Mouse (Mus musculus) inflammation-experienced regulatory T-cells (primary cell): ENCODE measurements around the gene Chaf1a. TPM values are rescaled to one million over a fixed set of nuclear protein-coding genes. Genes with fewer than 3 reads are reported as not detected.

Experiments
- polyA plus RNA-seq, 2 experiments: library from polyadenylated mRNA; unstranded; fragments of 100-300 nt; shearing (Covaris generic); gene quantifications; one replicate each; pipeline ENCODE4 v1.2.1; 2017

Gene Chaf1a
- 1 to 10 TPM; 2.9 to 3.2 TPM for polyA plus RNA-seq

DNA sequence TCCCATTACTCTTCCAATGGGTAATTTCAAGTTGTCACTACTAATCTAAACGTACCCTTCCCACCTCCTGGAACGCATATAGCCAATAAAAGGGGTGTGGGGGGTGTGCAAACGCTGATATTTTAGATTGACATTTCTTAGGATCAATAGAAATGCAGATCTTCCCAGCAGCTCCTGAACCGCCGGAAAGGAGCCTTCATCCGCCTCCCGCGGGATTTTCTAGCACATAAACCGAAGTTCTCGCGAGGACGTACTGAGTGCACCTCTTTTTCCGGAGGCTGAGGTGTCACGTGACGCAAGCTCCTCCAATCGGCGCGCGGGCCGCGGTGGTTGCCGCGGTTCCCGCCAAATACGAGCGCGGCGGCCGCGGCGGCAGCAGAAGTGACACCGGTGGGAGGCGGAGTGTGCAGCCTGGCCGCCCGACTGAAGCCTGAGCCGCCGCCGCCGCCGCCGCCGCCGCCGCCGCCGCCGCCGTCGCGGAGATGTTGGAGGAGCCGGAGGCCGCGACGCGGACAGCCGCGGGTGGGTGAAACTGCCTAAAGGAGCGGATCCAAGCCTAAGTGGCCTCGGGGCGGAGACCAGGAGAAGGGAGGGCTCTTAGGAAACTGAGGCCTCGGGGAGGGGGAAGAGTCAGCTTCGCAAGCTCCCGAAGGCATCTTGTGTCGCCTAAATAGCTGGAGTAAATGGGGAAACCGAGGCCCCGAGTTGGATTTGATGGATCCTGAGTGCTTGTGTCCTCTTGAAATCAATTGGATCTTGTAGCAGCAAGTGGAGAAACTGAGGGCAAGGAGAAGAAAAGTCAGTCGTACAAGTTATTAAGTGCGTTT, at the start of gene Chaf1a:
Gene Chaf1a, plus strand, starts transcription at position 410 of the 827 bp plus-strand sequence.

DNA sequence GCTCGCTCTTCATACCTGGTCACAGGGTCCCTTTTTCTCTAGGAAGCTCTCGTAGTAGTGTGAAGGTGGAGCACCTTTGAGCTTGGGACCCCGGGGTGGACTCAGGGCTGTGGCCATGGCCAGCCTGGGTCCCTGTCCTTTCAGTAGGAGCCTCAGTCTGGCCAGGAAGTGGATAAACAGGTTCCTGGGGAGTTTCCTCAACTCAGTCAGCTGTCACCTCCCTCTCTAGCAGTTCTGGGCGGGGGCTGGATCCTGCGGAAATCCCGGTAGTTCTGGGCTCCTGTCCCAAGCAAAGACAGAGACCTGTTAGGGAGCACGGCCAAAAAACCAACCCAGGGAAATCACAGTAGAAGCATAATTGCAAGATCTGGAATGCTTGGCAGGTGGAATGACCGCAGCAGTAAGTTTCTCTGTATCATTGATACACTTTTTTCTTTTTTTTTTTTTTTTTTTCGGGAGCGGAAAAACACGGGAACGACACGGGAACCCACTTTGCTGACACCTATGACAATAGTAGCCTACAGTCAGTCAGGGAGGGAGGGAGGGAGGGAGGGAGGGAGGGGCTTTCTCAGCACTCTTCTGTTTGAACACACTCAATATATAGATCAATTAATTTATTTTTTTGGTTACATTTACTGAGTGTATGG, 34.7 kb upstream of the Chaf1a start, which contains the start of the genes Stap2 and Mpnd:
Gene Stap2, minus strand, starts transcription at position 170 of the 647 bp plus-strand sequence.
Gene Mpnd, plus strand, starts transcription at position 297 of the 647 bp plus-strand sequence.

DNA sequence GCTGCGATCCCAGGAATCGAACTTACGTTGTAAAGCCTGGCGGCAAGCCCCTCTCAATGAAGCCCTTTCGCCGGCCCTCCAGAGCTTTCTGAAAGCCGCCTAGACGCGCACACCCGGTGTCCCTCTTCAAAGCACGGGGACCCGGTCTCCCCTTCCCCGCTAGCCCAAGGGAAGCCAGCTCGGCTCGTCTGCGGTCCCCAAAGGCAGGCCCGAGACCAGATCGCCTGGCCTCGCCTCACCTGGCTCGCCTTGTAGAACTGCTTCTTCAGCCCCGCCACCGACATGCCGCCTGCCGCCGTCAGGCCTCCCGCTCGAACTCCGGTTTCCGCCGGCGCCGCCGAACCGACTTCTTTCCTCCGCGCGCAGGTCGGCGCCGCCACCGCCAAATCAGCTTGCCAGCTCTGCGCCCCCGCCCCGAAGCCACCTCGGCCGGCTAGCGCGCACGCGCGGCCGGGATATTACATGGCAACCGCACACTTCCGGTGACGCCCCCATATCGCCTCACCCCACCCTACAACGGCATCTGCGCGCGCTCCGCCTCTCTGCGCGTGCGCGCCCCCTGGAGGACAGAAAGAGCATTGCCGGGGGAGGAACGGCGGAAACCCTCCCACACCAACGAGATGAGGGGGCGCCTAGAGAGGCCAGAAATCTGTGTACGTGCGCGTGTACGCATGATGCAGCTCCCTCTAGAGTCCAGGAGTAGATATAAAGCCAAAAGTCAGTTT, 3.9 kb upstream of the Chaf1a start, which contains the start of gene Sh3gl1:
Gene Sh3gl1, minus strand, starts transcription at position 460 of the 725 bp plus-strand sequence.

DNA sequence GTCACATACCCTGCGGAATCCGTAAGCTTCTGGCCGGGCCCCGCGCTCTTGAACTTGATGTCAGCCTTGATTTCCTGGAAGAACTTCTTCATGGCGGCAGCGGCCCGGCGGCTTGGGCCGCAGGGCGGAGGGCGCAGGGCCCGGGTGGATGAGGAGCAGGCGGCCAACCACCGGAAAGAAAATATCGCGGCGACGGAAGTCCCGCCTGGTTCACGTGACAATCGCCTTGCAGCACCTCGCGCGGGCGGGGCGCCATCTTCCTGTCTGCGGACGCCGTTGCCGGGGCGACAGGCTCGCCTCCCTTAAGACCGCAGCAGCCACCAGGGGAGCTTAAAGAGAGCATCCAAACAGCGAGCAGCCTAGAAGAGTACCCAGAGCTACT, 34.6 kb downstream of the Chaf1a start, which contains the start of gene Ubxn6:
Gene Ubxn6, minus strand, starts transcription at position 202 of the 382 bp plus-strand sequence.

DNA sequence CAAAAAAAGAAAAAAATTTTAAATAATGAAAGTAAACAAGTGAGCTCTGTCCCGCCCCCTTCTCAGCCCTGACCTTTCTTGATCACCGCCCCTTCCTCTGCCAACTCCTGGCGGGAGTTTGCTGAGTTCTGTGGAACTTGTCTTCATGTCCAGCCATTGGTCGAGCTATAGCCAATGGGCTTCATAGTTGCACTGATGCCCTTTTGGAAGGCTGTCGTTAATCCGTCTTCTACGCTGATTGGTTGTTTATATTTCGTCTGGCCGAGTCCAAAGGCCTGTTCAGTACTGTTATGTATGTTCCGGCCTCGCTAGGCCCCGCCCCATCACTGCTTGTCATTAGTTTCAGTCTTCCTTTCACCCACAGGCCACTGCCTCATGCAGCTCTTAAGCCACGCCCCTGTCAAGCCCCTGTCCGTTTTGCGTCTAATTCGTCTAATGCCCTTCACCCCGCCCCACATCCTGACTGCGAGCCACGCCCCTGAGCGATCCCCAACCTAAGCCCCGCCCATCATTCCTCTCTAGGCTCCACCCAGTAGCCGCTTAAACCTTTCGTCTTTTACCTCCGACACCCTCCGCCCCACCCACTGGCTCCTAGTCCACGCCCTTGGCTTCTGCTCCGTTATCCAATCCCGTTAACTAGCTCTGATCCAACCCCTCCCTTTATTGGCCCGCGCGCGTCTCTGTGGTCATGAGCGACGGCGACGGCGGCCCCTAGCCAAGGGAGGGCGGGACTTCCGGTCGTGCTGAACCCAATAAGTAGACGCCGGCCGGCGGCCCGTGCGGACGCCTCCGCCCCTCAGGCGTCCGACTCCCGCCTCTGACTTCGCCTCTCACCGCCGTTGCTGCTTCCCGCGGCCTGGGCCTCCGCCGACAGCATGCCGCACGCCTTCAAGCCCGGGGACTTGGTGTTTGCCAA, 38.9 kb downstream of the Chaf1a start, which contains the start of gene Hdgfl2:
Gene Hdgfl2, plus strand, starts transcription at position 755 of the 916 bp plus-strand sequence.

DNA sequence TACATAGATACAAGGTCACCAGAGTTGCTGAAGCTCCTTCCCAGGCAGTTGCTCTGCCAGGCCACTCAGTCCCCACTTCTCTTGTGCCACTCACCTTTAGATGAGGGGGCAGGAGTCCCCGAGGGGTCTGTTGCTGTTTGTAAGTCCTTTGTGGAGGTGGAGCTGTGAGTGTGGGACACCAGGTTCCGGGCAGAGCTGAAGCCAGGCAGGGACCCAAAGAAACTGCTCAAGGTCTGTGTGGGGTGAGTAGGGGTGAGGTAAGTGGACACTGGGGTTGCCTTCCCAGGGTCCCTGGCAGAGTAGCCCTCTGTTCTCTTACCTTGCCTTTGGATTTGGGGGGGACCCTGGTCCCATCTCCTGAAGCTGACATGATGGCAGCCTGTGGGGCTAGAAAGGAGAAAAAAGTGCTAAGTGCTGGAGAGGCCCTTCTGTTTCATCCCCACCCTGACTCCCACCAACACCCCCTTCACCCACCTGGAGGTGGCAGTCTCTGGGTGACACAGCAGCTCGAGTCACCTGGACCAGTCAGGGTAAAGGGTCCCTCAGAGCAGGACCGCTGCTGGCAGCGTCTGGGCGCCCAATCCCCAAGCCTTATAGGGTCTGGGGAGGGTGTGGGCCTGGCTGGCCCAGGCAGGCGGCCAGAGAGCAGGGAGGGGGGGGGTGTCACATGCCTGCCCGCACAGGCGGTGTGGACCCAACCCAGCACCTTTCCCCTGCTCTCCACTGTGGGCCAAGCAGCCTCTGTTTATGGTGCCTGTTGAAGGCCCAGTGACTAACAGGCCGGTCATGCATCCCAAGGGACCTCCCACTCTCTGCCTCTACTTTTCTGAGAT, 69.2 kb downstream of the Chaf1a start, which contains the start of gene Plin4:
Gene Plin4, minus strand, starts transcription at position 585 of the 833 bp plus-strand sequence.

DNA sequence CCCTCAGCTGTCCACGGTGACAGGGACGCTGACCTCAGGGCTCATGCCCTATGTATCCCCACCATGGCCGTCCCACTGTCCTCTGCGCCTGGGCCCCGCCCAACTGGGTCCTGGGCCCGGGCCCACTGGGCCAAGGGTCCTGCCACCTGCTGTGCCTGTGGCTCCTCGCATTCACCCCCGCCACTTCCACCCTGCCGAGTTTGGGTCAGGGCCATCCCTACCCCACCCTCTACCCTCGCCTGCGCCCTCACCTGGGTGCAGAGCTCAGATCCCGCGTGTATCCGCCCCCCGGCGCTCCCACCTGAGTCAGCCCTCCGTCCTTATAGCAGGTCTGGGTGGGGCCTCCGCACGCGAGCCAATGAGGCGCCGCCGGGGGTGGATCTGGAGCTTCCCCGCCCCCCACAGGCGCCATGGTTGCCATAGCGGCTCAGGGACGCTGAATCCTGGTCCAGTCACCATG, 77.0 kb downstream of the Chaf1a start, which contains the start of gene Plin5:
Gene Plin5, minus strand, starts transcription at position 346 of the 460 bp plus-strand sequence.

DNA sequence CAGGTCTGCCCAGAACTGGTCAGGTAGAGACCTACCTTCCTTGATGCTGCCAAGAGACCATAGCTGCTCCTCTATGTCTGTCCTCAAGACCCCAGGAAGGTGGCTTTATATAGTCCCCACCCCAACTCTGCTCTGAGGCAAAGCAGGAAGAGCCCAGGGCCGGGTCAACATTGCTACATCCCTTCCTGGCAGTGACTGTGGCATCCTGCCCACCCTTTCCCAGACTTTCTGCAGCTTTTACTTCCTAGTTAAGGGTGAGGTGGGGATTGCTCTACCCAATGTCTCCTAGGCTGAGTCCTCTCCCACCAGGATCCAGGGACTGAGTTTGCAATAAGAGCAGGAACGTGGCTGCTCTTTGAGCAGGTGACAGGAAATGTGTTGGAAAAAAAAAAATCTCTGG, 81.6 kb downstream of the Chaf1a start, which contains the start of gene Lrg1:
Gene Lrg1, minus strand, starts transcription at position 176 of the 400 bp plus-strand sequence.

Other genes with a start within 250 kb of the Chaf1a start
- 10 to 100 TPM; 16.1 to 19.4 TPM for gene Zfp119a, start 161.5 kb upstream of the Chaf1a start, polyA plus RNA-seq
- gene Zfp959, start 148.3 kb upstream of the Chaf1a start, polyA plus RNA-seq: 10 to 100 TPM; 25.2 to 34.0 TPM
- gene Zfp119b, start 90.9 kb upstream of the Chaf1a start, polyA plus RNA-seq: 10 to 100 TPM; 10.5 to 15.5 TPM
- 10 to 100 TPM; 26.7 to 76.0 TPM for gene Ebi3, start 87.8 kb upstream of the Chaf1a start, polyA plus RNA-seq
- 10 to 100 TPM; 30.7 to 34.7 TPM for gene Yju2, start 81.3 kb upstream of the Chaf1a start, polyA plus RNA-seq
- 1 to 10 TPM in 1 of 2 experiments, under 1 TPM in 1; 0.29 to 1.8 TPM for gene Shd, start 70.0 kb upstream of the Chaf1a start, polyA plus RNA-seq
- gene Fsd1, start 53.9 kb upstream of the Chaf1a start, polyA plus RNA-seq: 1 to 10 TPM; 2.4 to 4.9 TPM
- gene Stap2, start 34.9 kb upstream of the Chaf1a start, polyA plus RNA-seq: 1 to 10 TPM in 1 of 2 experiments, under 1 TPM in 1; 0.48 to 1.7 TPM
- gene Mpnd, start 34.7 kb upstream of the Chaf1a start, polyA plus RNA-seq: 100 to 1,000 TPM; 114 to 185 TPM
- 100 to 1,000 TPM; 167 to 234 TPM for gene Sh3gl1, start 3.8 kb upstream of the Chaf1a start, polyA plus RNA-seq
- 10 to 100 TPM; 65.6 to 85.6 TPM for gene Ubxn6, start 34.6 kb downstream of the Chaf1a start, polyA plus RNA-seq
- gene Hdgfl2, start 39.2 kb downstream of the Chaf1a start, polyA plus RNA-seq: 100 to 1,000 TPM; 137 to 167 TPM
- gene Plin4, start 69.4 kb downstream of the Chaf1a start, polyA plus RNA-seq: not detected
- gene Plin5, start 77.2 kb downstream of the Chaf1a start, polyA plus RNA-seq: not detected
- gene Lrg1, start 81.6 kb downstream of the Chaf1a start, polyA plus RNA-seq: under 1 TPM; 0.20 to 0.29 TPM
- under 1 TPM; 0.20 to 0.59 TPM for gene Sema6b, start 99.9 kb downstream of the Chaf1a start, polyA plus RNA-seq
- gene Tnfaip8l1, start 122.0 kb downstream of the Chaf1a start, polyA plus RNA-seq: 10 to 100 TPM; 28.7 to 32.9 TPM
- gene Mydgf, start 143.5 kb downstream of the Chaf1a start, polyA plus RNA-seq: 10 to 100 TPM; 53.0 to 57.5 TPM
- 10 to 100 TPM; 48.5 to 51.0 TPM for gene Dpp9, start 178.5 kb downstream of the Chaf1a start, polyA plus RNA-seq
- 10 to 100 TPM; 16.2 to 27.8 TPM for gene Fem1a, start 216.4 kb downstream of the Chaf1a start, polyA plus RNA-seq
- 1 to 10 TPM; 7.4 to 7.6 TPM for gene Ticam1, start 236.3 kb downstream of the Chaf1a start, polyA plus RNA-seq